Mouse (Mus musculus): ENCODE measurements at regions not wholly inside any gene's neighbourhood (a gene's known extent, or its start where the extent isn't known, plus 50 kb on each side); places are given as distances from the start of the nearest gene placed in this dataset.

DNA sequence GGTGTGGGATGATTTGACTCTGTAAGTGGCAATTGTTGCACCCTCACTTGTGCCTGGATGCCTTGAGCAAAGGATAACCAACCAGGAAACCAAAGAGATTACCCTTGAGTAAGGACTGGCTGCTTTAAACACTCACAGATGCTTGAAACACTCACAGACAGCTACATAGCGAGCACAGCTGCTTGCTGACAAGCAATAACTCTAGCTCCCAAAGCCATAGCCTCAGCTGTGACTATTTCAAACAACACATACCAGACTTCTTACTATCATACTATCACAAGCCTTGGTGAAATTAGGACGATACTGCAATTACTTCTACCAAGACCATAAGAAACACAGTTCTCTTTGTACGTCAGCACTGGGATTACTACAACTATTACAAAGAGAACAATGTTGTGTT lies 163.9 kb upstream of the Arrdc3 start:
- Histone ChIP-seq H3K9ac (ENCODE audit: insufficient read depth, low read depth, low read length, poor library complexity, severe bottlenecking) (no peak overlapping the region), H3K4me3 (ENCODE audit: insufficient read depth in 1 of 2, low read depth in 1 of 2, low read length in 2 of 2, poor library complexity in 1 of 2, severe bottlenecking in 1 of 2) (no peak overlapping the region), H3K36me3 (ENCODE audit: control insufficient read depth, insufficient read depth, low read length, poor library complexity, severe bottlenecking) (no peaks in the 10 kb centered on the region), H3K27ac (ENCODE audit: insufficient read depth, low read depth, low read length, poor library complexity, severe bottlenecking) (no peak overlapping the region), H3K4me1 (ENCODE audit: control insufficient read depth in 2 of 2, insufficient read depth in 2 of 2, low read length in 2 of 2, poor library complexity in 1 of 2) (peaks cover 0 to 5% of the 10 kb centered on the region in 2 experiments; a peak in 2 of 4 replicates), H3K9me3 (ENCODE audit: control insufficient read depth, insufficient read depth, low read depth, low read length) (no peaks in the 10 kb centered on the region)
- in situ Hi-C loops (cut with MboI; ENCODE audit: low sequenced_read_pairs in 2 of 2, unreplicated experiment in 2 of 2): no loop called here
- no peak for TF ChIP-seq ZNF384 (IDR thresholded peaks at IDR 0.05; ENCODE audit: low read depth, low read length)
- no peak for TF ChIP-seq HCFC1 (IDR thresholded peaks at IDR 0.05; ENCODE audit: borderline replicate concordance, insufficient read depth, low read length)
- TF ChIP-seq MAFK (IDR thresholded peaks at IDR 0.05; ENCODE audit: insufficient read depth, low read depth, low read length): no peak
- TF ChIP-seq CHD2 (IDR thresholded peaks at IDR 0.05; ENCODE audit: low read depth, low read length): no peak
- no peak for TF ChIP-seq ZC3H11A (IDR thresholded peaks at IDR 0.05; ENCODE audit: borderline replicate concordance, low read depth, low read length)
- DNase-seq (ENCODE audit: low read depth, low spot score): no peak

DNA sequence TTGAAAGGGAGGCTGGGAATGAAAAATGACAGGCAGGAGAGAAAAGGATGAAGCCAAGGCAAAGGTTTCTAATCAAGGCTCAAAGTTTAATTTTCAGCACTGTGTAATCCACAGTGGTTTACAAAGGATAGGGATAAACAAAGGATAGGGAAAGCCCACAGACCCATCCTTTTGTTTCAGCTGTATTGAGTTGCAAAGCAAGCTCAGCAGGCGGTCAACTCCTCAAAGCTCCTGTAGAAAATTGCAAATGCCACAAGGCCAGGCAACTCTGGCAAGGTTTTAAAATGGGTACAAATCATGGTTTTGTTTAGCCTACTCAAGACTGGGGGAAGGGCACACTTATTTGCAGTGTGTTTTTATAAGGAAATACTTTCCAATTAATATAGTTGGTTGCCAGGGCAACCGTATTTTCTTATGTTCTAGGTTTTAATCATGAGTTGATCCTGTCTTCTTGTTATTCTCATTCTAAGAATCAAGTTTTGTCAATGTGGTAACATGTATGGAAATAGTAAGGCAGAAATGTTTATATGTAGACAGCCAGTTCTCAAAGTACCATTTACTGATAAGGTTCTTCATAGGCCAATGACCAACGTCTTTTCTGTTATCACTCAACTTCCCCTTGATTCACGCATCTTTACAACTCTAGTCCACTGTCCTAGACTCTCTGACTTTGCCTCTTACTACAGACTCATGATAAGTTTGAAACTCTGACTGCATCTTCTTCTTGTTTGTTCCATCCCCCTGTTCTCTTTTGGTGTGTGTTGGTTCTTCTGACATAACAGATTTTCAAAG lies 159.8 kb upstream of the Arrdc3 start:
- peak; percentile 59 for DNase-seq (ENCODE audit: low read depth, low spot score)
- H3K36me3 ChIP-seq (ENCODE audit: control insufficient read depth, insufficient read depth, low read length, poor library complexity, severe bottlenecking): no peaks in the 10 kb centered on the region
- in situ Hi-C loops (cut with MboI; ENCODE audit: low sequenced_read_pairs in 2 of 2, unreplicated experiment in 2 of 2): no loop called here
- H3K27ac ChIP-seq (ENCODE audit: insufficient read depth, low read depth, low read length, poor library complexity, severe bottlenecking): no peak overlapping the region
- no peak overlapping the region for H3K4me3 ChIP-seq (ENCODE audit: insufficient read depth in 1 of 2, low read depth in 1 of 2, low read length in 2 of 2, poor library complexity in 1 of 2, severe bottlenecking in 1 of 2)
- H3K9ac ChIP-seq (ENCODE audit: insufficient read depth, low read depth, low read length, poor library complexity, severe bottlenecking): no peak overlapping the region
- H3K9me3 ChIP-seq (ENCODE audit: control insufficient read depth, insufficient read depth, low read depth, low read length): no peaks in the 10 kb centered on the region
- TF ChIP-seq CHD2 (IDR thresholded peaks at IDR 0.05; ENCODE audit: low read depth, low read length): peak; percentile 45
- TF ChIP-seq HCFC1 (IDR thresholded peaks at IDR 0.05; ENCODE audit: borderline replicate concordance, insufficient read depth, low read length): no peak
- peaks cover 0 to 5% of the 10 kb centered on the region in 2 experiments; a peak in 2 of 4 replicates for H3K4me1 ChIP-seq (ENCODE audit: control insufficient read depth in 2 of 2, insufficient read depth in 2 of 2, low read length in 2 of 2, poor library complexity in 1 of 2)

DNA sequence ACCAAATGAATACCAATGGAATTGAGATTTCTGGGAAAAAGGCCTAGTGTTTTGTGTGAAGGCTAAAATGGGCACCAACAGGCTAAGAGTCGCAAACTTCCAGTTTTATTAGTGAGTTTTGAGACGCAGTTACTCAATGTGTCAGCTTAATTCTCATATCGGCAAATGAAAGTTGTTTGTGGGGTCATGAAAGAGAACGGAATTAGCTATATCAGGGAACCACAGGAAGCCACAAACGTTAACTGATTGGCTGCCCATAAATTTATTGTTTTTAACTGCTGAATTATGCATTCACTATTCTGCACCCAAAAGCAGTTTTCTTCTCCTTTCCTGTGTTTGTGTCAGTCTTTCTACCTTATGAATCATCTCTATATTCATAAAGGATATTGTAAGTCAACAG lies 154.0 kb upstream of the Arrdc3 start:
- Histone ChIP-seq H3K4me1 (ENCODE audit: control insufficient read depth in 2 of 2, insufficient read depth in 2 of 2, low read length in 2 of 2, poor library complexity in 1 of 2) (no peaks in the 10 kb centered on the region), H3K9me3 (ENCODE audit: control insufficient read depth, insufficient read depth, low read depth, low read length) (no peaks in the 10 kb centered on the region), H3K27ac (ENCODE audit: insufficient read depth, low read depth, low read length, poor library complexity, severe bottlenecking) (no peak overlapping the region), H3K36me3 (ENCODE audit: control insufficient read depth, insufficient read depth, low read length, poor library complexity, severe bottlenecking) (no peaks in the 10 kb centered on the region), H3K4me3 (ENCODE audit: insufficient read depth in 1 of 2, low read depth in 1 of 2, low read length in 2 of 2, poor library complexity in 1 of 2, severe bottlenecking in 1 of 2) (no peak overlapping the region), H3K9ac (ENCODE audit: insufficient read depth, low read depth, low read length, poor library complexity, severe bottlenecking) (no peak overlapping the region)
- no peak for DNase-seq (ENCODE audit: low read depth, low spot score)
- TF ChIP-seq CHD2 (IDR thresholded peaks at IDR 0.05; ENCODE audit: low read depth, low read length) (no peak), ZC3H11A (IDR thresholded peaks at IDR 0.05; ENCODE audit: borderline replicate concordance, low read depth, low read length) (no peak), HCFC1 (IDR thresholded peaks at IDR 0.05; ENCODE audit: borderline replicate concordance, insufficient read depth, low read length) (no peak), MAFK (IDR thresholded peaks at IDR 0.05; ENCODE audit: insufficient read depth, low read depth, low read length) (no peak), ZNF384 (IDR thresholded peaks at IDR 0.05; ENCODE audit: low read depth, low read length) (no peak)
- in situ Hi-C loops (cut with MboI; ENCODE audit: low sequenced_read_pairs in 2 of 2, unreplicated experiment in 2 of 2): no loop called here

DNA sequence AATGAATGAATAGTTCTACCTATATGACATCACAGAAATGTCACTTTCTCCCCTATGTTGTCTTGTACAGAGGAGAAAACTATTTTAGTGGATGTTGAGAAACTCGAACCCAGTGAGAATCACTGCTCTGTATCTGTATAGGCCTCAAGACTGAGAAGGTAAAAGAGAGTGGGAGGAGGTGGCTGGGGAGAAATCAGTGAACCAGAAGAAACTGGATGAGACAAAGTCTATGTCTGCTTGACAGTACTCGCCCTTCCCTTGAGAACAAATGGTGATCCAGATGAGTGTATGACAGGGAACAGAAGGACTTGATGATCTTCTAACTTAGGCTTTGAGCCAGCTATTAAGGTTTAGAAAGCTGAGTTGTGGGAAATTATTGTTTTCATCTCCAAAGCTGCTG lies 137.2 kb upstream of the Arrdc3 start:
- Histone ChIP-seq H3K36me3 (ENCODE audit: control insufficient read depth, insufficient read depth, low read length, poor library complexity, severe bottlenecking) (no peaks in the 10 kb centered on the region), H3K9ac (ENCODE audit: insufficient read depth, low read depth, low read length, poor library complexity, severe bottlenecking) (no peak overlapping the region), H3K4me1 (ENCODE audit: control insufficient read depth in 2 of 2, insufficient read depth in 2 of 2, low read length in 2 of 2, poor library complexity in 1 of 2) (no peaks in the 10 kb centered on the region), H3K27ac (ENCODE audit: insufficient read depth, low read depth, low read length, poor library complexity, severe bottlenecking) (no peak overlapping the region), H3K4me3 (ENCODE audit: insufficient read depth in 1 of 2, low read depth in 1 of 2, low read length in 2 of 2, poor library complexity in 1 of 2, severe bottlenecking in 1 of 2) (no peak overlapping the region), H3K9me3 (ENCODE audit: control insufficient read depth, insufficient read depth, low read depth, low read length) (no peaks in the 10 kb centered on the region)
- no peak for DNase-seq (ENCODE audit: low read depth, low spot score)
- in situ Hi-C loops (cut with MboI; ENCODE audit: low sequenced_read_pairs in 2 of 2, unreplicated experiment in 2 of 2): no loop called here
- TF ChIP-seq CHD2 (IDR thresholded peaks at IDR 0.05; ENCODE audit: low read depth, low read length) (no peak), ZNF384 (IDR thresholded peaks at IDR 0.05; ENCODE audit: low read depth, low read length) (no peak), MAFK (IDR thresholded peaks at IDR 0.05; ENCODE audit: insufficient read depth, low read depth, low read length) (no peak), ZC3H11A (IDR thresholded peaks at IDR 0.05; ENCODE audit: borderline replicate concordance, low read depth, low read length) (no peak), HCFC1 (IDR thresholded peaks at IDR 0.05; ENCODE audit: borderline replicate concordance, insufficient read depth, low read length) (no peak)

All from ES-E14 (cell line).